Mouse (Mus musculus): Measurements from ENCODE around the gene Pard3. TPM values are rescaled to one million over a fixed set of nuclear protein-coding genes. Genes with fewer than 3 reads are reported as not detected.

The Pard3 gene
- total RNA-seq, 1 experiment from 2014 or later, result not detected

GRCm38 (mm10) chr8:127318377-127319159, 254.9 kb downstream of the Pard3 start:
- peak; percentile 79 for ATAC-seq (replicated peaks; ENCODE audit: low read depth, poor library complexity, severe bottlenecking)

GRCm38 (mm10) chr8:127320930-127321329, 257.2 kb downstream of the Pard3 start:
- ATAC-seq (replicated peaks; ENCODE audit: low read depth, poor library complexity, severe bottlenecking), result no peak

- no peak for ATAC-seq (replicated peaks; ENCODE audit: low read depth, poor library complexity, severe bottlenecking)
Observed at GRCm38 (mm10) chr8:127323583-127324360, 260.1 kb downstream of the Pard3 start.

- no peak for ATAC-seq (replicated peaks; ENCODE audit: low read depth, poor library complexity, severe bottlenecking)
Observed at GRCm38 (mm10) chr8:127324836-127325570, 261.3 kb downstream of the Pard3 start.

GRCm38 (mm10) chr8:127325749-127326148, 262.1 kb downstream of the Pard3 start:
- no peak for ATAC-seq (replicated peaks; ENCODE audit: low read depth, poor library complexity, severe bottlenecking)

- ATAC-seq (replicated peaks; ENCODE audit: low read depth, poor library complexity, severe bottlenecking), result peak; percentile 98
Observed at GRCm38 (mm10) chr8:127330258-127331187, 266.8 kb downstream of the Pard3 start.

- no peak; the same call in 1 of the 2 replicates for ATAC-seq (replicated peaks; ENCODE audit: low read depth, poor library complexity, severe bottlenecking)
Observed at GRCm38 (mm10) chr8:127331751-127332150, 268.1 kb downstream of the Pard3 start.

- no peak for ATAC-seq (replicated peaks; ENCODE audit: low read depth, poor library complexity, severe bottlenecking)
Observed at GRCm38 (mm10) chr8:127335216-127335615, 271.5 kb downstream of the Pard3 start.

- ATAC-seq (replicated peaks; ENCODE audit: low read depth, poor library complexity, severe bottlenecking), result no peak
Observed at GRCm38 (mm10) chr8:127338183-127338582, 274.5 kb downstream of the Pard3 start.

GRCm38 (mm10) chr8:127341046-127341445, 277.4 kb downstream of the Pard3 start:
- no peak for ATAC-seq (replicated peaks; ENCODE audit: low read depth, poor library complexity, severe bottlenecking)

GRCm38 (mm10) chr8:127343115-127343514, 279.4 kb downstream of the Pard3 start:
- ATAC-seq (replicated peaks; ENCODE audit: low read depth, poor library complexity, severe bottlenecking), result no peak

- no peak for ATAC-seq (replicated peaks; ENCODE audit: low read depth, poor library complexity, severe bottlenecking)
Observed at GRCm38 (mm10) chr8:127344421-127344820, 280.7 kb downstream of the Pard3 start.

- ATAC-seq (replicated peaks; ENCODE audit: low read depth, poor library complexity, severe bottlenecking), result no peak
Observed at GRCm38 (mm10) chr8:127345912-127346423, 282.3 kb downstream of the Pard3 start.

- ATAC-seq (replicated peaks; ENCODE audit: low read depth, poor library complexity, severe bottlenecking), result no peak
Observed at GRCm38 (mm10) chr8:127347890-127348495, 284.3 kb downstream of the Pard3 start.

GRCm38 (mm10) chr8:127361796-127362195, 298.1 kb downstream of the Pard3 start:
- no peak for ATAC-seq (replicated peaks; ENCODE audit: low read depth, poor library complexity, severe bottlenecking)

GRCm38 (mm10) chr8:127368347-127368746, 304.7 kb downstream of the Pard3 start:
- no peak for ATAC-seq (replicated peaks; ENCODE audit: low read depth, poor library complexity, severe bottlenecking)

GRCm38 (mm10) chr8:127371326-127371949, 307.7 kb downstream of the Pard3 start:
- no peak for ATAC-seq (replicated peaks; ENCODE audit: low read depth, poor library complexity, severe bottlenecking)

GRCm38 (mm10) chr8:127377775-127378174, 314.1 kb downstream of the Pard3 start:
- ATAC-seq (replicated peaks; ENCODE audit: low read depth, poor library complexity, severe bottlenecking), result no peak

All from common myeloid progenitor, adult 5-6 weeks (primary cell).